17 mouse cellular contexts compared by ENCODE assay signal in genomic region chr4:111425170-111425569, GRCm38 (mm10). TPM values are rescaled to one million over a fixed set of nuclear protein-coding genes. Genes with fewer than 3 reads are reported as not detected.
A peak's percentile ranks its signal among the peaks of the same experiment; 100 is the strongest.
DNase-seq lines count a peak whose midpoint lies in the region; ATAC-seq and TF ChIP-seq lines count a peak whose summit lies in the region.
"Had no signal": no experiment of that assay in that cellular context is flagged by ENCODE, and none has a peak within 500 bp of the region (broad histone marks: within the 10 kb centered on the region; RNA-seq: fewer than 3 reads in every experiment).

No protein-coding gene starts in this region.

- DNase-seq in adrenal gland, adult (ENCODE audit: inconsistent age in 2 of 2, low spot score in 1 of 2) = peak; percentile 50 to 74
- DNase-seq in adrenal gland, postnatal 10 days = no peak
- DNase-seq in lung, postnatal 0 days (ENCODE audit: low spot score) = peak; percentile 51
- no peak for DNase-seq in lung, postnatal 4 days
- DNase-seq in spleen, postnatal 4 days (ENCODE audit: low spot score in 2 of 2) = no peak
- DNase-seq: cerebellum, postnatal 10 days; retina, postnatal 1 day; thymus, adult 18-20 months had no signal

- 75% methylated on average over 6 of the region's 6 CpGs for WGBS in hindbrain, embryonic 15.5 days
- WGBS in hindbrain, embryonic 12.5 days = 80% methylated on average over 6 of the region's 6 CpGs
- WGBS in lung, postnatal 0 days = 31% methylated on average over 6 of the region's 6 CpGs
- 60% methylated on average over 6 of the region's 6 CpGs for WGBS in stomach, embryonic 15.5 days

- H3K9ac ChIP-seq in hindbrain, embryonic 15.5 days = no peak overlapping the region
- no peak overlapping the region for H3K9ac ChIP-seq in hindbrain, embryonic 12.5 days
- H3K9ac ChIP-seq in lung, postnatal 0 days (replicated peaks; ENCODE audit: low read depth) = no peak overlapping the region
- no peak overlapping the region for H3K9ac ChIP-seq in stomach, embryonic 15.5 days
- H3K9ac ChIP-seq: forebrain, embryonic 12.5 days; limb, embryonic 13.5 days; neural tube, embryonic 13.5 days had no signal

- H3K4me3 ChIP-seq in hindbrain, embryonic 15.5 days = no peak overlapping the region
- no peak overlapping the region for H3K4me3 ChIP-seq in hindbrain, embryonic 12.5 days
- no peak overlapping the region for H3K4me3 ChIP-seq in lung, postnatal 0 days (ENCODE audit: low read depth, low read length)
- H3K4me3 ChIP-seq in stomach, embryonic 15.5 days (replicated peaks) = no peak overlapping the region
- H3K4me3 ChIP-seq: forebrain, embryonic 12.5 days; left cerebral cortex, adult 2 months; limb, embryonic 13.5 days; neural tube, embryonic 13.5 days had no signal

- H3K9me3 ChIP-seq in hindbrain, embryonic 15.5 days = no peaks in the 10 kb centered on the region
- no peaks in the 10 kb centered on the region for H3K9me3 ChIP-seq in hindbrain, embryonic 12.5 days (replicated peaks)
- no peaks in the 10 kb centered on the region for H3K9me3 ChIP-seq in lung, postnatal 0 days (ENCODE audit: low read length)
- H3K9me3 ChIP-seq in stomach, embryonic 15.5 days = no peaks in the 10 kb centered on the region
- H3K9me3 ChIP-seq: forebrain, embryonic 12.5 days; limb, embryonic 13.5 days; neural tube, embryonic 13.5 days had no signal

- peaks cover 14% of the 10 kb centered on the region; the same call in 1 of the 2 replicates for H3K4me1 ChIP-seq in hindbrain, embryonic 15.5 days (replicated peaks)
- H3K4me1 ChIP-seq in hindbrain, embryonic 12.5 days = peaks cover 9% of the 10 kb centered on the region; the same call in 1 of the 2 replicates
- H3K4me1 ChIP-seq in lung, postnatal 0 days (ENCODE audit: insufficient read depth, low read depth, low read length) = no peaks in the 10 kb centered on the region; the same call in 1 of the 2 replicates
- H3K4me1 ChIP-seq in stomach, embryonic 15.5 days = peaks cover 3% of the 10 kb centered on the region; the same call in 1 of the 2 replicates
- H3K4me1 ChIP-seq: forebrain, embryonic 12.5 days had no signal

- no peak for TF ChIP-seq EP300 in lung, postnatal 0 days (IDR thresholded peaks at IDR 0.05)

- H3K27ac ChIP-seq in hindbrain, embryonic 15.5 days (replicated peaks) = no peak overlapping the region
- no peak overlapping the region for H3K27ac ChIP-seq in hindbrain, embryonic 12.5 days
- H3K27ac ChIP-seq in lung, postnatal 0 days (ENCODE audit: low read length) = no peak overlapping the region
- H3K27ac ChIP-seq in stomach, embryonic 15.5 days = no peak overlapping the region
- H3K27ac ChIP-seq: forebrain, embryonic 12.5 days; hindbrain, postnatal 0 days; left cerebral cortex, adult 2 months; limb, embryonic 13.5 days; macrophage; neural tube, embryonic 13.5 days had no signal

- no peak overlapping the region for H3K4me2 ChIP-seq in hindbrain, embryonic 15.5 days
- H3K4me2 ChIP-seq in hindbrain, embryonic 12.5 days (replicated peaks) = no peak overlapping the region
- no peak overlapping the region for H3K4me2 ChIP-seq in lung, postnatal 0 days (replicated peaks; ENCODE audit: low read depth, low read length)
- H3K4me2 ChIP-seq in stomach, embryonic 15.5 days = no peak overlapping the region
- H3K4me2 ChIP-seq: forebrain, embryonic 12.5 days; limb, embryonic 13.5 days; neural tube, embryonic 13.5 days had no signal

- H3K36me3 ChIP-seq in hindbrain, embryonic 15.5 days = peaks cover 5% of the 10 kb centered on the region; the same call in 1 of the 2 replicates
- H3K36me3 ChIP-seq in hindbrain, embryonic 12.5 days = peaks cover 3% of the 10 kb centered on the region; the same call in 1 of the 2 replicates
- H3K36me3 ChIP-seq in lung, postnatal 0 days (ENCODE audit: insufficient read depth, low read length) = no peaks in the 10 kb centered on the region
- no peaks in the 10 kb centered on the region for H3K36me3 ChIP-seq in stomach, embryonic 15.5 days

- H3K27me3 ChIP-seq in hindbrain, embryonic 15.5 days = no peaks in the 10 kb centered on the region
- no peaks in the 10 kb centered on the region for H3K27me3 ChIP-seq in hindbrain, embryonic 12.5 days
- no peaks in the 10 kb centered on the region for H3K27me3 ChIP-seq in lung, postnatal 0 days (replicated peaks; ENCODE audit: insufficient read depth, low read length)
- H3K27me3 ChIP-seq in stomach, embryonic 15.5 days (replicated peaks) = no peaks in the 10 kb centered on the region
- H3K27me3 ChIP-seq: forebrain, embryonic 12.5 days; limb, embryonic 13.5 days; neural tube, embryonic 13.5 days had no signal

- TF ChIP-seq CTCF in lung, postnatal 0 days (IDR thresholded peaks at IDR 0.05) = no peak

- ATAC-seq in hindbrain, embryonic 15.5 days (ENCODE audit: low FRiP score, low read depth) = 0 out of 2 replicates have a peak, but pooled peaks have one; percentile 39
- no peak for ATAC-seq in hindbrain, embryonic 12.5 days (ENCODE audit: low FRiP score)
- ATAC-seq in lung, postnatal 0 days = peak; percentile 77
- 0 out of 2 replicates have a peak, but pooled peaks have one; percentile 30 for ATAC-seq in stomach, embryonic 15.5 days (ENCODE audit: insufficient read depth, low FRiP score, low read depth)
- ATAC-seq: hindbrain, postnatal 0 days had no signal

RNA-seq across cellular contexts. Expression of gene Bend5, which starts 10.4 kb away (rescaled TPM):
- 10 to 100 TPM; 10.5 to 13.0 TPM for total RNA-seq in adrenal gland, postnatal 10 days (2021)
- polyA plus RNA-seq in hindbrain, embryonic 15.5 days (2015; fragmentation: Nextera tagmentation; extraction: Ambion mirVana) = 57.5 and 59.4 TPM in 2 replicates
- polyA plus RNA-seq in hindbrain, embryonic 12.5 days (2016; fragmentation: Nextera tagmentation; extraction: Ambion mirVana) = 68.2 and 70.2 TPM in 2 replicates
- 13.3 and 14.0 TPM in 2 replicates for polyA plus RNA-seq in lung, postnatal 0 days (2015; fragmentation: Nextera tagmentation; extraction: Ambion mirVana)
- 34.7 and 35.2 TPM in 2 replicates for polyA plus RNA-seq in stomach, embryonic 15.5 days (2015; fragmentation: Nextera tagmentation; extraction: Ambion mirVana)
- polyA plus RNA-seq: macrophage had no signal

Comparison
In these comparisons a context has a peak if more than half of its experiments do, and no peak if none do; other contexts are left out.
1. DNase-seq: peak in adrenal gland, adult (2 of 2) and lung, postnatal 0 days (single experiment); none in adrenal gland, postnatal 10 days (single experiment), lung, postnatal 4 days (0 of 2) and spleen, postnatal 4 days (0 of 2).